Mouse (Mus musculus): ENCODE measurements around the gene Gm48552.

The Gm48552 gene

DNA sequence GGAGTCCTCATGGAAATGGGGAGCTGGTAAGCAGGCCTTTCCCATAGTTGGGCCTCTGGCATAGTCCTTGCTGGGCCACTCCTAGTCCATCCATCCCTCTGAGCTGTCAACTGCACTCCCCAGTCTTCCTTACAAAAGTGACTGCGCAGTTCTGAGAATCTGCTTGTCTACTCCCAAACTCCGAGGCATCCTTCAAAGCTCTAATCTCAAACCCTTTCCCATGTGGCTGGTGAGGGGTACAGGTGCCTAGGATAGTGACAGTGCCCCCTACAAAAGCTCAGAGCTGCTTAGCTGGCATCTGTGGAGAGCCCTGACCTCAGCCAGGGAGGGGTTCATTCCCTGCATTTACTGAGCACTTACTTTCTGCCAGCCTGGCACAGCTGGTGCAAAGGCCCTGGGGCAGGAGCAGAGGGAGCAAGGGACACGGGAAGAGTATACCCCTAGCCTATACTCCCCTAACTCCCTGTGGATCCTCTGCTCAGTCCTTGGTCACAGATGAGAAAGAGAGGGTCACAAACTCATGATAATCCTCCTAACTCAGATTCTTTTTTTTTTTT lies 33.9 kb downstream of the Gm48552 start:
- in situ Hi-C loops (cut with MboI; ENCODE audit: low pct_unique_long_range_greater_than_20kb in 1 of 2, low sequenced_read_pairs in 2 of 2, unreplicated experiment in 1 of 2), result no loop called here

- in situ Hi-C loops (cut with MboI; ENCODE audit: low pct_unique_long_range_greater_than_20kb in 1 of 2, low sequenced_read_pairs in 2 of 2, unreplicated experiment in 1 of 2), result no loop called here
Observed at GRCm38 (mm10) chr10:81423476-81424245, 34.9 kb downstream of the Gm48552 start.

DNA sequence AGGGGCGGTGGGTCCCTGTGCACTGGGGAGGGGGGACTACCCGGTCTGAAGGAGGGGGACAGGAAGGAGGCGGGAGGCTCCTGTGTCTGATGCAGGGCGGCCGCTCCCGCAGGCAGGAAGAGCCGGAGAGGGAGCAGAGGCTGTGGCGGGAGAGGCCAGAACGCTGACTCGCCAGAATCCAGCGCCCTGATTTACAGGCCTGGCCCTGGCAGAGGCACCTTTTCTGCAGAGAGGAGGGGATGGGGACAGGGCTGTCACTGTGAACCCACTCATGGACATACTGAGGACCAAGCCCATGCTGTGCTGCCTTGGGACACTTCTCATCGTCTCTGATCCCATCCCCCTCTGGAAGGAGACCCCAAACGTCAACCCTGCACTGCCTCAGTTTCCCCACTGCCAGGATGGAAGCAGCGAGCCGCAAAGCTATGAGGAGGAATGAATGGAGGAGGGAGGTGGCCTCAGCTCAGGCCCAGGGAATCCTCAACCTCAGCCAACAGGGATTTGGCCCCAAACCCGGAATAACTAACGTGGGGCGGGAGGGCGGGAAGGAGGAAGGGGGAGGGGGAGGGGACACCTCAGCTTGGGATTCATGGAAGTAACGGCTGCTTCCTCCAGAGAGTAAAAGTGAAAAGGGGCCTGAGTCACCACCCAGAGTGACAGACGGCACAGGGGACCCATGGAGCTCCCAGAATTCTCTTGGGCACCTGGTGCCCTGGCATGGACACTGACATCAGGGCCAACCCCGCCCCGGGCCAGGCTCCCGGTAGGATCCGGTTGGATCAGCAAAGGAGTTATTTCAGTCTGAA lies 35.6 kb downstream of the Gm48552 start:
- in situ Hi-C loops (cut with MboI; ENCODE audit: low pct_unique_long_range_greater_than_20kb in 1 of 2, low sequenced_read_pairs in 2 of 2, unreplicated experiment in 1 of 2), result no loop called here

- in situ Hi-C loops (cut with MboI; ENCODE audit: low pct_unique_long_range_greater_than_20kb in 1 of 2, low sequenced_read_pairs in 2 of 2, unreplicated experiment in 1 of 2), result no loop called here
Observed at GRCm38 (mm10) chr10:81425236-81425850, 36.5 kb downstream of the Gm48552 start.

DNA sequence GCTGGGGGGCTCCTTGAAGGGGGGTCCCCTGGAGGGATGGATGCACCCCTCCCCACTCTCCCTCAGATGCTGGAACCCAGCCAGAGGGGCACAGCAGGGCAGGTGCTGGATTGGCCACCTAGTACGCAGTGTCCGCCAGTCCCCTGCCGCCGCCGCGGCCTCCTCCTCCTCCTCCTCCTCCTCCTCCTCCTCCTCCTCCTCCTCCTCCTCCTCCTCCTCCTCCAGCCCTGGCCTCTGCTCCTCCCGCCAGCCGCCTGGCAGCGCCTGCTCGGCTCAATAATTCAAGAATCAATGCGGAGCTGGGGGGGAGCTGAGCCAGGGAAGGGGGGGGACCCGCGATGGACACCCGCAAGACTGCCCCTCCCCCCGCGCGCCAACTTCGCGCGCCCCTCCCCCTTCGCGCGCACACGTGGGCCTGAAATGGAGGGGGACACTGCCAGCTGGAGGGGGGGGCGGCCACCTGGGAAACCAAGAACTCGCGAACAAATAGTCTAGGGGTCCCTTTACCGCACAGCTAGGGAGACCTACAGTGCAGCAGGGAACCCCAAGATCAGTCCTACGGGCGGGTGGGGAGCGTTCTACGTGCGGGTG lies 37.4 kb downstream of the Gm48552 start:
- in situ Hi-C loops (cut with MboI; ENCODE audit: low pct_unique_long_range_greater_than_20kb in 1 of 2, low sequenced_read_pairs in 2 of 2, unreplicated experiment in 1 of 2), result no loop called here

DNA sequence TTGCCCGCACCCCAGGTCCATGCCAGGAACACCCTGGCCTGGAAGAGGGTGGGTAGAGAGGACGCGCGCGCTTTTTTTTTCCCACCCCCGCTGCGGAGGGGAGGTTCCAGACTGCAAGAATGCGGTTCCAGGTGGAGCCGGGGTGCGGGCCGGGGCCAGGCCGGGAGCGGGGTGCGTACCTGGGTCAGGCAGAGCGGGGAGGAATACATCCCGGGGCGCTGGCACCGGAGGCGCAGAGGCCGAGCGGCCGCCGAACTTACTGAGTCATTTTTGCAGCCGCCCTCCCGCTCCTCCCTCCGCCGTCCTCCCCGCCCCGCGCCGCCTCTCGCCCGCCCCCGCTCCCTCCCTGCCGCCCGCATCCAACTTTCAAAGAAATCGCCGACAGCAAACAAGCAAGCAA lies 38.1 kb downstream of the Gm48552 start:
- in situ Hi-C loops (cut with MboI; ENCODE audit: low pct_unique_long_range_greater_than_20kb in 1 of 2, low sequenced_read_pairs in 2 of 2, unreplicated experiment in 1 of 2), result no loop called here

DNA sequence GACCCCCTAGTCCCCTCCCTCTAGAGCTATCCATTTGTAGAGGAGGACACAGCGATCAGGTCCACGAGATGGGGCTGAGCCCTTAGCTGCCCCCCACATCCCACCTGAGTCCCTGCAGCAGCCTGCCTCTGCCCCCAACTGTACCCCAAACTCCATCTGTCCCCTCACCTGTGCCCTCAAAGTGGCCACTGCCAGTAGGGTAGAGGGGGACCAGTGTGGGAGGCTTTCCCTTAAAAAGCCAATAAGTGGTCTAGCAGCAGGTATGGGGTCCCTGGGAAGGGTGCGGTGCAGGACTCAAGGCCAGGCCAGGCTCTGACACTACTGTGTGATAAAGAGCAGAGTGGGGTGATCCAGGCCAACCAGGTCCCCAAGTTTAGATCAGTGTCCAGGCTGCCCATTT lies 38.5 kb downstream of the Gm48552 start:
- in situ Hi-C loops (cut with MboI; ENCODE audit: low pct_unique_long_range_greater_than_20kb in 1 of 2, low sequenced_read_pairs in 2 of 2, unreplicated experiment in 1 of 2), result no loop called here

- in situ Hi-C loops (cut with MboI; ENCODE audit: low pct_unique_long_range_greater_than_20kb in 1 of 2, low sequenced_read_pairs in 2 of 2, unreplicated experiment in 1 of 2), result no loop called here
Observed at GRCm38 (mm10) chr10:81427804-81428506, 39.1 kb downstream of the Gm48552 start.

- in situ Hi-C loops (cut with MboI; ENCODE audit: low pct_unique_long_range_greater_than_20kb in 1 of 2, low sequenced_read_pairs in 2 of 2, unreplicated experiment in 1 of 2), result no loop called here
Observed at GRCm38 (mm10) chr10:81428507-81428870, 39.7 kb downstream of the Gm48552 start.

DNA sequence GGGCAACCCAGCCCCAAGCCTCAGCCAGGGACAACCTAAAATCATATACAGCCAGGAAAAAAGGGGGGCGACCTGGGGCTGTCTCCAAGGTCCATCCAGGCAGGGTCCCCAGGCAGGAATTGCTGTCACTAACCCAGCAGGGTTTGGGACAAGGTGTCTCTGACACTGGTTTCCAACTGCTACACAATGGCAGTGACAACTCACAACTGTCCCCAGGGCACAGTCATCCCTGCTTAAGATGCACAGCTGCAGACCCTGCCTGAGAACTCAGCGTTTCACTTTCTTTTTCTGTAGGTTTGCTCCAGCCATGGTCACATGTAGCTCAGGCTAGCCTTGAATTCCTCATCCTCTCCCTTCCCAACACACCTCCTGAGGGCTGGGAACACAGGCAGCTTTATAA lies 40.3 kb downstream of the Gm48552 start:
- in situ Hi-C loops (cut with MboI; ENCODE audit: low pct_unique_long_range_greater_than_20kb in 1 of 2, low sequenced_read_pairs in 2 of 2, unreplicated experiment in 1 of 2), result no loop called here

GRCm38 (mm10) chr10:81429605-81430061 lies 40.8 kb downstream of the Gm48552 start:
- in situ Hi-C loops (cut with MboI; ENCODE audit: low pct_unique_long_range_greater_than_20kb in 1 of 2, low sequenced_read_pairs in 2 of 2, unreplicated experiment in 1 of 2), result no loop called here

DNA sequence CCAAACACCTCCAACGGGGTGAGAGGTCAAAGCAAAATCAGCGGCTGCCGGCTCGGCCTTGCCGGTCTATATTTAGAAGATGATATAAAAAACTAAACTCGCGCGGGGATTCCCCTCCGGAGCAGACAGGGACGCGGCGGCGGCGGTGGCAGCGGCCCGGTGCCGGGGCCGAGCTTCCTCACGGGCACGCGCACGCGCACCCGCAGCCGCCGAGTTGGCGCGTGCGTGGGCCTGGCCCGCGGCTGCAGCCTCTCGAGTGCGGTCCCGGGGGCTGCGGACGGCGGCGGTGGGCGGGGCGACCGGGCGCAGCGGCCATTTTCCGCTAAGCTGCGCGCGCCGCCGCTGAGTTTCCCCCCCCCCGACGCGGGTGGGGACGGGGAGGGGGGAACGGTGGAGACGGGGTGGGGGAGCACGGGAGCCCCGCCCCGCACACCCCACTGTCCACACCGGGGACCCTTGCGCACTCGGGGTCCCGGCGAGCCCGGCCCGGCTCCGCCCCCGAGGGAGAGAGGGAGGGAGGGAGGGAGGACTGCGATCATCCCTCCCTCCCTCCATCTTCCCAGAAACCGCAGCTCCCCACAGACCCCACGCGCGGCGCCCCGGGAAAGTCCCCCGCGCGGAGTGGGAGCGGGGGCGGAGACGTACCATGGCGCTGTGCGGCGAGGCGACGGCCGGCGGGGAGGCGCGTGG lies 41.5 kb downstream of the Gm48552 start:
- in situ Hi-C loops (cut with MboI; ENCODE audit: low pct_unique_long_range_greater_than_20kb in 1 of 2, low sequenced_read_pairs in 2 of 2, unreplicated experiment in 1 of 2), result no loop called here

GRCm38 (mm10) chr10:81430831-81431525 lies 42.2 kb downstream of the Gm48552 start:
- in situ Hi-C loops (cut with MboI; ENCODE audit: low pct_unique_long_range_greater_than_20kb in 1 of 2, low sequenced_read_pairs in 2 of 2, unreplicated experiment in 1 of 2), result no loop called here

DNA sequence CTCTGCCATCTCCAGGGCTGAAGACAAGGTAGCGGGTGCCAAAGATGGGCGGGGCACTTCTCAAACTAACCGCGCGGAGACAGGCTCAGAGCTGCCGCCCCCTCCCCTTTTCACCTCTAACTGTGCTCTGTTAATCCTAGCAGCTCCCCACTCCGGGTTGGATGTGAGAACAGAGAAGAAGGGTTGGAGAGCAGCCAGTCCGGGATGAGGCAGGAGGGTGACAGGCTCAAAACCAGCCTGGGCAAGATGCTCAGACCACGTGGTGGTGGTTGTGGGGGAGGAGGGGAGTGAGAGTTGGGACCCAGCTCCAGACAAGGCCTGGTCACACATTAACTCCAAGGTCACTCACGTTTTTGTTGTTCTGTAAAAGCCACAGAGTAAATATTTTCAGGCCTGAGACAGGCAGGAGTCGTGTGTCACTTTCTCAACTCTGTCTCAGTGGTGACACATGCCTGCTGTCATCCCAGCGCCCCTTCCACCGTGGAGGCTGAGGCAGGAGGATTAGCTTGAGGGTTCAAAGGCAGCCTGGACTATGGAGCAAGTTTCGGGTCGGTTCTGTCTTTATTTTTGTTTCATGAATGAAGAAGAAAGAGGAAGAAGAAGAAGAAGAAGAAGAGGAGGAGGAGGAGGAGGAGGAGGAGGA lies 42.8 kb downstream of the Gm48552 start:
- in situ Hi-C loops (cut with MboI; ENCODE audit: low pct_unique_long_range_greater_than_20kb in 1 of 2, low sequenced_read_pairs in 2 of 2, unreplicated experiment in 1 of 2), result no loop called here

- in situ Hi-C loops (cut with MboI; ENCODE audit: low pct_unique_long_range_greater_than_20kb in 1 of 2, low sequenced_read_pairs in 2 of 2, unreplicated experiment in 1 of 2), result no loop called here
Observed at GRCm38 (mm10) chr10:81432169-81432867, 43.5 kb downstream of the Gm48552 start.

DNA sequence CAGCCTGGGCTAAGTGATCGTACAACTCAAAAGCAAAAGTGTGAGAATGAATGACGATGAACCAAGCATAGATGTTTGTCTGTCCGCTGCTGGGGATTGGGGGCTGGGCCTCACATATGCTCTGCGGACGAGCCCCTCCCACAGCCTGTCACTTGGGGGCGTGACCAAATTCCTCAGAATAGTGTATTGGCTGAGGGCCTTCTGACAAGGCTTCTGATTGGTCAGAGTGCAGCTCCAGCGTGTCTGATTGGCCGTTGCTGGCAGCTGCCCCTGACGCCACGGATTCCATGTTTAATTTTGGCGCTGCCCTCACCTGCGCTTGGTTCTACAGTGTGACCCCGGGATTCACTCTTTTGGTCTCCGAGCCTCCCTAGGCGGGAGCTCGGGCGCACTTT lies 44.1 kb downstream of the Gm48552 start:
- in situ Hi-C loops (cut with MboI; ENCODE audit: low pct_unique_long_range_greater_than_20kb in 1 of 2, low sequenced_read_pairs in 2 of 2, unreplicated experiment in 1 of 2), result no loop called here

Measured in mouse embryonic stem cell (cell line).